Mouse (Mus musculus) A20 (cell line): ENCODE results near the gene Atp5s.

Experiments used
- DNase-seq: peaks from one replicate; pipeline ENCODE4 v3.0.0-alpha.2; 2011; ENCODE audit warnings: low read depth, low spot score

The Atp5s gene

GRCm38 (mm10) chr12:69777957-69778356 lies 53.2 kb downstream of the Atp5s start:
- no peak for DNase-seq

GRCm38 (mm10) chr12:69781480-69781879 lies 56.7 kb downstream of the Atp5s start:
- DNase-seq = no peak

GRCm38 (mm10) chr12:69781935-69782650 lies 57.3 kb downstream of the Atp5s start:
- no peak for DNase-seq

- DNase-seq = no peak
These were observed 58.7 kb downstream of the Atp5s start for GRCm38 (mm10) chr12:69783247-69784025.

GRCm38 (mm10) chr12:69785471-69785870 lies 60.7 kb downstream of the Atp5s start:
- DNase-seq = no peak

- no peak for DNase-seq
These were observed 63.6 kb downstream of the Atp5s start for GRCm38 (mm10) chr12:69788380-69788779.

- DNase-seq = no peak
These were observed 65.2 kb downstream of the Atp5s start for GRCm38 (mm10) chr12:69789766-69790529.

- peak; percentile 89 for DNase-seq
These were observed 66.1 kb downstream of the Atp5s start, which contains the start of gene Cdkl1 for GRCm38 (mm10) chr12:69790530-69791505. Cdkl1 (minus strand) TSS chr12:69791267.
